Mouse (Mus musculus) T-helper 17 cell (primary cell): ENCODE data around the gene Gm8251.
"Not testable (repeated sequence)": the region's sequence is repeated elsewhere in the genome, so short reads cannot be mapped to it uniquely, and the experiment has no call there.

Source experiments
- in situ Hi-C, 2 experiments: fragments of 300-600 bp; cut with MboI, MseI; formaldehyde crosslinking; loops; 1 replicate in 1 of 2; 2 replicates in 1 of 2; pipeline ENCODE4 v1.15.1; 2025; ENCODE audit warnings: high pct_unique_total_duplicates in 2 of 2

The Gm8251 gene

GRCm38 (mm10) chr1:44061836-44062235 is at the start of gene Gm8251:
Gm8251 (minus strand) TSS chr1:44061936.
- in situ Hi-C loops, result loop anchor here in 1 of 2 experiments (25.0 kb wide), 1 partner anchor 1150 kb away; no protein-coding TSS in a partner anchor

- in situ Hi-C loops, result loop anchor here in 1 of 2 experiments (25.0 kb wide), 1 partner anchor 1241 kb away; the partner anchor contains the start of gene Mrps9
Observed at GRCm38 (mm10) chr1:44102939-44103338, 41.2 kb upstream of the Gm8251 start.

- in situ Hi-C loops, result loop anchor here in 1 of 2 experiments (25.0 kb wide), 1 partner anchor 1240 kb away; the partner anchor contains the start of gene Mrps9
Observed at GRCm38 (mm10) chr1:44102259-44102717, 40.6 kb upstream of the Gm8251 start, which contains the start of gene Tex30. Tex30 (minus strand) TSS chr1:44102441.

GRCm38 (mm10) chr1:44101448-44102225 is 39.9 kb upstream of the Gm8251 start:
- in situ Hi-C loops, result loop anchor here in 1 of 2 experiments (25.0 kb wide), 1 partner anchor 1239 kb away; the partner anchor contains the start of gene Mrps9

GRCm38 (mm10) chr1:44064625-44065024 is 2.9 kb upstream of the Gm8251 start:
- in situ Hi-C loops, result loop anchor here in 1 of 2 experiments (5.0 to 25.0 kb wide), 2 partner anchors 167 to 1152 kb away; no protein-coding TSS in a partner anchor

- in situ Hi-C loops, result loop anchor here in 1 of 2 experiments (25.0 kb wide), 1 partner anchor 1151 kb away; no protein-coding TSS in a partner anchor
Observed at GRCm38 (mm10) chr1:44063439-44063838, 1.7 kb upstream of the Gm8251 start.

GRCm38 (mm10) chr1:44057805-44058204 is 3.9 kb downstream of the Gm8251 start:
- in situ Hi-C loops, result loop anchor here in 1 of 2 experiments (10.0 to 25.0 kb wide), 2 partner anchors 293 to 1146 kb away; no protein-coding TSS in a partner anchor

- in situ Hi-C loops, result no loop called here
Observed at GRCm38 (mm10) chr1:44046556-44046955, 15.2 kb downstream of the Gm8251 start.

GRCm38 (mm10) chr1:44045689-44046088 is 16.0 kb downstream of the Gm8251 start:
- in situ Hi-C loops, result not testable (repeated sequence)

- in situ Hi-C loops, result no loop called here
Observed at GRCm38 (mm10) chr1:44042555-44042915, 19.2 kb downstream of the Gm8251 start.

- in situ Hi-C loops, result no loop called here
Observed at GRCm38 (mm10) chr1:44041797-44042554, 19.8 kb downstream of the Gm8251 start.

- in situ Hi-C loops, result no loop called here
Observed at GRCm38 (mm10) chr1:44032948-44033347, 28.8 kb downstream of the Gm8251 start.

GRCm38 (mm10) chr1:44032213-44032612 is 29.5 kb downstream of the Gm8251 start:
- in situ Hi-C loops, result no loop called here

- in situ Hi-C loops, result no loop called here
Observed at GRCm38 (mm10) chr1:44027651-44028050, 34.1 kb downstream of the Gm8251 start.

- in situ Hi-C loops, result no loop called here
Observed at GRCm38 (mm10) chr1:44022656-44023055, 39.1 kb downstream of the Gm8251 start.

- in situ Hi-C loops, result no loop called here
Observed at GRCm38 (mm10) chr1:44019934-44020333, 41.8 kb downstream of the Gm8251 start, which contains the start of gene Mettl21c. Mettl21c (minus strand) TSS chr1:44020034.

- in situ Hi-C loops, result no loop called here
Observed at GRCm38 (mm10) chr1:44015556-44015955, 46.2 kb downstream of the Gm8251 start.
